Mouse (Mus musculus) liver, embryonic 14.5 days (tissue): Measurements from ENCODE around the gene Myom1.

ENCODE experiments used
- CTCF ChIP-seq: IDR thresholded peaks from 2 replicates; pipeline ENCODE4 v1.5.1; 2016; ENCODE audit warnings: antibody characterized with exemption, low read depth, control low read depth
- EP300 ChIP-seq: IDR thresholded peaks from 2 replicates; pipeline ENCODE4 v1.6.1; 2016; ENCODE audit warnings: antibody characterized with exemption, low read depth

DNA sequence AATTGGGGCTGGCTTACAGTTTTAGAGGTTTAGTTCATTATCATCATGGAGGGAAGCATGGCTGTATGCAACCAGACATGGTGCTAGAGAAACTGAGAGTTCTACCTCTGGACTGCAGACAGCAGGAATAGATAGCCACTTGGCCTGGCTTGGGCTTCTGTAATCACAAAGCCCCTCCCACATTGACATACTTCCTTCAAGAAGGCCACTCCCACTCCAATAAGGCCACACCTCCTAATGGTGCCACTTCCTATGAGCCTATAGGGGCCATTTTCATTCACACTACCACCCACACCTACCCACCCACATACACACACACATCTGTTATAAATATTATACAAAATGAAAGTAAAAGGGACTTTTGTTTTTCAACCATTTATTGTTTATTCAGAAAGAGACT lies 129.8 kb downstream of the Myom1 start:
- TF ChIP-seq CTCF (no peak), EP300 (no peak)
